Mouse (Mus musculus) cerebellum, postnatal 14 days (tissue): Measurements from ENCODE around the gene Asic2.

ENCODE experiments used
- DNase-seq, 2 experiments: peaks; one replicate each; pipeline ENCODE4 v3.0.0; 2021; ENCODE audit warnings: mixed read lengths in 2 of 2

The Asic2 gene

DNA sequence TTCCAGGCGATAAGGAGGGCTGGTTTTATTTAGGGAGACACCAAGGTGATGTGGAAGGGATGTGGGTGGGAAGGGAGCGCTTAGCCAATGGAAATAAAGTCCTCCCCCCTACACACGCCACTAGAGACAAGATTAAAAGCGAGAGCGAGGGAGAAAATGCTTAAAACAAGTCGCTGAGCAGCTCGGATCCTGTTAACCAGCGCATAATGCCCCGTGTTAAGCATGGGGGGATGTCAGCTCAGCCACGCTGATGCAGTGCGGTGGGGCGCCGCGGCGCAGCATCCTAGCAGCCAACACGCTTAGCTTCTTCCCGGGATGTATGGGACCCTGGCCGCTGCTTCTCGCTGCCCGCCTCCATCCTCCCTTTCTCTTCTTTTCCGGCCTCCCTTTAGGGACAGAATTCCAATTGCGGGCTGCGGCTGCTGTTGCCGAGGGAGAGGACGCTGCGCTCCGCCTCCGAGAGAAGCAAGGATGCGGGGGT is at the start of gene Asic2:
Gene Asic2 (minus strand): TSS at position 57 of the 481 bp plus-strand sequence.
- peak in 1 of 2 experiments; percentile 30 for DNase-seq

DNA sequence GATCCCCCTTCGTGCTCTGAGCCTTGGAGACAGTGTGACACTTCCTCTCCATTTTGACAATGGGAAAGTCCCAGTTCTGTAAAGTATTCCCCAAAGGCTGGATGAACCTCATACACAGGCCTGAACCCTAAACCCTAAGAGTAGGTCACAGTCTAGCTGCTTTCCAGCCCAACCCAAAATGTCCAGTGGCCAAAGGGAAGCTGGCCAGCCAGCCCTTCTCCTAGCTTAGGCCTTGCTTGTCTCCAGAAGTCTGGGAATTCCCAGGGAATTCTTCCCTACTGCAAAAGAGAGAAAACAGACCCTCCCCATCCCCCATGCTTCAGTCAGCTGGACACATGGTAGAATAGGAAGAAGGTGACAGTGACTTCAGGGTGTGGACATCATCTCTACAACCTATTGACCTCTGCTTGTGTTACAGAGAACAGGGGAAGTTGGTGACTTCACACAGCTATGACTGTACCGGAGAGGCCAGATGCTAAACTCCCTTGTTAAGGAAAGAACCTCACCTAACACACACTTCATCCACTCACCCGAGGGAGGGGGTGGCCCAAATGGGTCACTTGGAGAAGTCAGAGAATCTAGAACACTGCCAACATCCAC is 48.0 kb upstream of the Asic2 start:
- DNase-seq = no peak

DNA sequence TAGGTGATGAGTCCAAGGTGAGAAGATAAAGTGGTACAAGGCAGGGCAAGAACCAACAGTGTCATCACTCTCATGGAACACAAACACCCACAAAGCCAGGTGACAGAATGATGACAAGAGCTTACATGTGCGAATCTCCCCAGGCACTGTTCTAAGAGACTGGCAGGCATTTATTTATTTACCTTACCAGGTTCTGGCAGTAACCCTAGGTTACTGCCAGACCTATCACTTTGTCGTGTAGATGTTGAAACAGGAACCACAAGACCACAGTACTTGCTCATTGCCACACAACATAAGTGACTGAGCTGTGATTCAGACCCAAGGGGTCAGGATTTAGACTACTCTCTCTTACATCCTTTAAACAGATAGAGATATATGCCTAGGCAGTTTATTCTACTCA is 46.8 kb upstream of the Asic2 start:
- no peak for DNase-seq

- DNase-seq = no peak
Observed at GRCm38 (mm10) chr11:82013756-82014155, 45.5 kb upstream of the Asic2 start.

DNA sequence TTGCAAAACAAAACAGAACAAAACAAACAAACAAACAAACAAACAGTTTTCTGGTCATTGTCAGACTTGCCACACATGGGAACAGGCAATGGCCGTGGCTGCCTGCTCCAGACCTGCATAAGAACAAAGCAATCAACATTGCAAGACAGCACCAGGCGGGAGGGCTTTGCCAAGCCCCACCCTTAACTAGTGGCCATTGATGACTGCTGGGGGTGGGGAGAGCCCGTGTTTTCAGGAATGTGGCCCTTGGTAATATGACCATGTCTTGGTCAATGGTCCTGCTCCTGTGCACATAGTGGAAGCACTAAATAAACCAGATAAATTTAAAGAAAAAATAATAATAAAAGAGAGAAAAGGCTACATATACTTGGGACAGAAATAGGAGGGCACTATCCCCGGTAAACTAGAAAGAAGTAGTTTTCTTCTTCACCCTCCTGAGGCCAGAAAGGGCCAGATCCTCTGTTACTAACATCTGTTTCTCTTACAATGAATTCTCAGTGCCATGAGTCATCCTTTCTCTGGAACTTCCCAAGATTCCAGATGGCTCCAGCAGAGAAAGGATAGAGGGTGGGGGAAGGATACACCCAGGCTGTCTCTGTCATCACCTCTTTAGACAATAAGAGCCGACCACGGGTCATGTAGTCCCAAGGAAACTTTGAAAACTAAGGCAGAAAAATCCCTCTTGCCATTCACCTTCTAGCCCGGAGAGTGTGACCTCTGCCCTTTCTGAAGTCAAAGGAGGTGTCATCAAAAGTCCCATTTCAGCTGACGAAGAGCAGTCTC is 43.3 kb upstream of the Asic2 start:
- no peak for DNase-seq

- no peak for DNase-seq
Observed at GRCm38 (mm10) chr11:82010115-82010514, 41.9 kb upstream of the Asic2 start.

GRCm38 (mm10) chr11:82006796-82007423 is 38.7 kb upstream of the Asic2 start:
- DNase-seq = no peak

DNA sequence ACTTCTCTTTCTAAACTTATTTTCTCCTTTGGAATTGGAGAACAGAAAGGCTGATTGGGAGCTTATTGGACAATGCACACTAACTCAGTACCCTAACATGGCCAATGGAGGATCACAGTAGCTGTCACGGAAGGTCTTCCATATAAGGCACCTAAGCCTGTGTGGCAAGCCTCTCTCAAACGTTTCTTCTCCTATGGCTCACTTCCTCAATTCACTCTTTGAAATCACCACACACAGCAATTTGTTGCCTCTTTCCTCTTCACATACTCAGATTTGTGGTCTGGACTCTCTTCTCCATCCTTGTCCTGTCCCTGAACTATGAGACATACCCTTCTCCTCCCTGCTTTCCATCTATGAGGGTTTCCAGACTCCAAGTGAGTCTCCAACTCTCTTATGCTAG is 36.6 kb upstream of the Asic2 start:
- DNase-seq = no peak

DNA sequence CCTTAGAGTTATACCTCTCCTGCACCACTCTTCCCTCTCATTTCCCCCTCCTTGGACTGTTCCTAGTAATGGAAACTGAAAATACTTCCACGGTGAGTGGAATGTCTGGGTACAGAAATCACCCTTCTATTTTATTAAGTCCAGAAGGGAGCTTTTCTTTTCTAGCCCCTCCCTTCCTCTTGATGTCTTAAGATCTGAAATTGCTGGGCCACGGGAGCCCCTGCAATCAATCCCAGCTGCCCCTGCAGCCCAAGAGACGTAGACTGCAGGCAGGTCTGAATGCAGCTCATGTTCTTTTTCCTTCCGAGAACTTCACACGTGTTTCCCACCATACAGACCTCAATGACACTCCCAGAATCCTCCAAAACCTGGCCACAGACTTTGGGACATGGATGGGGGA is 32.3 kb upstream of the Asic2 start:
- DNase-seq = no peak

GRCm38 (mm10) chr11:81999469-81999868 is 31.2 kb upstream of the Asic2 start:
- no peak for DNase-seq

GRCm38 (mm10) chr11:81998646-81999045 is 30.4 kb upstream of the Asic2 start:
- DNase-seq = no peak

DNA sequence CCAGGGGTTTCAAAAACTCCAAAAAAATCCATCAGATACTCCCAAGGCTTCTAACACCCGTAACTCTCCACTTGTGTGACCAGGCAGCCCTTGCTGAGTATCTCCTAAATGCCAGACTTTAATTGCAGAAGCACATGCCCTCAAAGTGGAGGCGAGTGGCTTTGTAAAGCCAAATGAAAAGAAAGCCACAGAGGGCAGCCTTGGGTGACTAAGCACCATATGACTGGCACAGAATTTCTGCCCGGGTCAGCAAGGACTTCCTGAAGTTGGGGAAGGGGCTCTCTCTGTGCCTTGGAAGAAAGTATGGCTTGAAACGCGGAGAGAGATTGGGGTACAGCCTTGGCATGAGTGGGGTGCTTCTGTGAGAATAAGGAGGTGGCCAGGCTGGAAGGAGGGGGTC is 28.8 kb upstream of the Asic2 start:
- DNase-seq = no peak

DNA sequence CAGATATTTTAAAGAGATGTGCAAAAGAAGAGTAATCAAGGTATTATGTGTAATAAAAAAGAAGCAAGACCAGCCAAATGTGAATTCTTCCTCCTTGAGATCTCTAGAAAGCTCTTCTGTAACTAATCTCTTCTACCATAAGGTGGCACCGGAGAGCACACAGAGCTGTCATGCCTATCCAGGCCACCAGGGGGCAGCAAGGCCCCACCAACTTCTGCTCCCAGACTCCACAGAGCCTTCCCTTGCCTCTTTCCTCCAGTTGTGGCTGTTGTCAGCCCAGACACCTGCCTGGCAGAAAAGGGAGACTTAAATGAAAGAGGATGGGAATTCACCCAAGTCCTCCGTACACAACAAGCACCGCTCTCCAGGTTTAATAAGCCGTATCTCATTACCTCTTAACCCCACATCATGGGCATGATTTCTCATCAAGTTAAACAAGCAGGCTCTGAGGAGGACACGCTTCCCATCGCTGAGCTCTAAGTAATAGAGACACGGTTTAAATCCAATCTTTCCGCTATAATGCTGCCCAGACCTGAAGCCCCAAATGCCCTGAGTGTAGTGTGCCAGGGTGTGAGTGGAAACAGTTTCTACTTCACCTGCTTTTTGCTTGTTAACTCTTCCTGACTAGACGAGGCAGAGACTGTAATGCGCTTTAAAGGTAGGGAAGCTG is 28.1 kb upstream of the Asic2 start:
- peak; percentile 84 to 87 for DNase-seq

DNA sequence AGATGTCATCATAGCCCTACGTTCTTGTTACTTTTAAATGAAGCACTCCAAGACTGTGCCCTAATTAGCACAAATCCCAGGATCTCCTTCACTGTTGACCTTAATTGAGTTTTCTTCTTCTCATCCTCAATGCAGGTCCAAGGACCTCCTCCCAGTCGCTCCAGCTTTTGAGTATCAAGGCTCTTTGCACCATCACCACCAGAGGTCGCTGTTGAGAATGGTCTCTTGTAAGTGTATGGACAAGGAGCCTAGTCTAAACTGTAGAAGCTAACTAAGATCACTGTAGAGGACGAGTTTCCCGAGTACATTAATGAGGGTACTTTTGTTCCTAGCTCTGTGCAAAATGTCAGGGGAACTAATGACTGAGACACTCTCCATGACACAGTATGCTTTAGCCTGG is 14.9 kb upstream of the Asic2 start:
- peak; percentile 84 to 89 for DNase-seq

DNA sequence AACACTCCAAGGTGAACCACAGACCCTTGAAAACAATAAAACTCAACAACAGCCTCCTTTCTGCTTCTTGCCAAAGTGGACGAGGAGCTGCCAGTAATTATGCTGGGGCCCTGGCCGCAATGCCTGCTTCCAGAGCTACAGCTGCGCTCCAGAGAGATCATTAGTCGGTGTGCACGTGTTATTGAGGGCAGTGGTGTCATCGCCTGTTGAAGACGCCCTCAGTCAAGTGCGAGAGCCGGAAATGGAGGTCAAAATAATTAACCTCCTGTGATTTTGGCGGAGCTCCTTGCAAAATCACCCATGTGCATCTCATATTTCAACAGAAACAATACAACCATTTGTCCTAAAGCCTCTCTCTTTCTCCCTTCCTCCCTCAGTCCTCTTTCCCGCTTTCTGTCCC is 13.9 kb upstream of the Asic2 start:
- DNase-seq = no peak

- peak; percentile 56 to 63 for DNase-seq
Observed at GRCm38 (mm10) chr11:81974577-81974976, 6.3 kb upstream of the Asic2 start.

DNA sequence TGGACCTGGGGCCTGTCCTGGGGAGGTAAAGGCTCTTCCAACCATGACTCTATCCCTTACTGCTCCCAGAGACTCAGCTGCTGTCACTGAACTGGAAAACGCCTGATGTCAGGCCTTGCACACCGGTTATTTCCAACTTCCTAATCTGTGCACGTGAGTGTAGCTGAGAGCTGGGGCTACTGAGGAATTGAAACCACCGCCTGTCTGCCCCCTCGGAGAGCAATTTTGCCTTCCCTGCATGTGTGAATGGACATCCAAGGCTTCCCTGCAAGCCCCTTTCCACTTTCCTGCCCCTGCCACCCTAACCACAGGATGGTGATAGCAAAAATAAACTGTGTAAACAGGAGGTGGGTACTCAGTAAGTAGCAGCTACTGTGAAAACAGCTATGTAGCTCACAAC is 5.4 kb upstream of the Asic2 start:
- no peak for DNase-seq

DNA sequence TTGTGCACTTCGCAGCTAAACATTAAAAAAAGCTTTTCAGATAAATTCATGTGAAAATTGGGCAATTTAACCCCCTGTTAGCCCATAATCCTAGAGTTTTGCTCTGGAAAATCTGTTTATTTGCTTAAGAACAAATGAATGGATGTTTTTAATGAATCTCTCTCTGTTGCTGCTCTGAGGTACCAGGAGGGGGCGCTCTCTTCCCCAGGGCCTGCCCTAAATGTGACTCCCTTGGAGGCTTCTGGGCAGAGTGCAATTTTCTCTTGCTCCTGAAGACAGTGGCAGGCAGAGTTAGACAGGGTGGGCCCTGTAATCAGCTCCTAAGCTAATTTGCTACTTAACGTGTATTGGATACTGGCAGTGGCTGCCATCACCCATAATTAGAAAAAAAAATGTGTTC is 3.8 kb upstream of the Asic2 start:
- DNase-seq = peak in 1 of 2 experiments; percentile 49

- DNase-seq = peak in 1 of 2 experiments; percentile 34
Observed at GRCm38 (mm10) chr11:81966626-81967289, 1.5 kb downstream of the Asic2 start.

GRCm38 (mm10) chr11:81965653-81966625 is 2.3 kb downstream of the Asic2 start:
- DNase-seq = no peak

DNA sequence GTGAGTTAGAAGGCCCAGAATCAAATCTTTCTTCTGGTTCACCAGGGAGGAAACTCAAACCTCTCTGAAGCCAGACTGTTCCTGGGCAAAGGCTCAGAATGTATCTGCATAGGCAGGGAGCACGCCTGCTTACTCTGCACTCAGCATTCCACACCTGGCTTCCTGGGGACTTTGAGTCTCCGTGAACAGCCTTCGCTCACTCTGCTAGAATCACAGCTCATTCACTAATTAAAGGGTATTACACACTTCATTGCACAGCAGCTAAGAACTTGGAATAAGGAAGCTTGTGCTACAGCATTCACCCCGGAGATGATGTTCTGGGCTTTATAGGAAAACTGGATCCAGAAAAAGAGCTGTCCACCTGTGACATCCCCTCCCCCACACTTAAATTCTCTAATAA is 3.7 kb downstream of the Asic2 start:
- no peak for DNase-seq

GRCm38 (mm10) chr11:81954398-81954797 is 13.9 kb downstream of the Asic2 start:
- DNase-seq = no peak
